25 mouse cellular contexts compared by ENCODE assay signal in the genomic region with DNA sequence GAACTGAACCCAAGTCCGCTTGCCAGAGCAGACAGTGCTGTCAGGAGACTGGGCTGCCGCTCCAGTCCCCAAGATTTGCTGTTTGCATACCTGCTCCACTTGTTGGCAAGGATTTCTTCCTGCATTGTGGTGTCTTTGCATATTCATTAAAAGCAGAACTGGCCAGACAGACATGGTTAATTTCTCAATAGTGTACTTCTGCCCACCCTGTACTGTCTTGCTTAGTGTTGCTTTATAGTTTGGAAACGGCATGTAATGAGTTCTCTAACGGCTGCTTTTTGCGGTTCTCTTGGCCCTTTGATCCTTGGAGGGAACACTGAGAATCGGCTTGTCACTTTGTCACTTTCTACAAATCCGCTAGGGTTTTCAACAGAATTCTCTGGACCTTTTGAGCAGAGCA. TPM values are rescaled to one million over a fixed set of nuclear protein-coding genes. Genes with fewer than 3 reads are reported as not detected.
DNase-seq lines count a peak whose midpoint lies in the region; ATAC-seq lines count a peak whose summit lies in the region.
"Had no signal": no experiment of that assay in that cellular context is flagged by ENCODE, and none has a peak within 500 bp of the region (broad histone marks: within the 10 kb centered on the region; RNA-seq: fewer than 3 reads in every experiment).

No protein-coding gene starts in this region.

- peak; percentile 34; the same call in 1 of the 2 replicates for ATAC-seq in common myeloid progenitor, adult 5-6 weeks (replicated peaks; ENCODE audit: low read depth, poor library complexity, severe bottlenecking)
- ATAC-seq in granulocyte monocyte progenitor cell, adult 5-6 weeks (replicated peaks; ENCODE audit: poor library complexity, severe bottlenecking): peak; percentile 81
- ATAC-seq in megakaryocyte progenitor cell, adult 5-6 weeks (replicated peaks; ENCODE audit: poor library complexity): peak; percentile 72
- no peak for ATAC-seq in hindbrain, embryonic 13.5 days (ENCODE audit: low FRiP score)
- ATAC-seq: forebrain, embryonic 13.5 days; forebrain, embryonic 15.5 days; forebrain, postnatal 0 days had no signal

- H3K9me3 ChIP-seq in hindbrain, embryonic 13.5 days: no peaks in the 10 kb centered on the region
- H3K9me3 ChIP-seq: embryonic facial prominence, embryonic 10.5 days; embryonic facial prominence, embryonic 12.5 days; forebrain, embryonic 13.5 days; forebrain, embryonic 15.5 days had no signal

- H3K27ac ChIP-seq in hindbrain, embryonic 13.5 days: no peak overlapping the region
- H3K27ac ChIP-seq: embryonic facial prominence, embryonic 10.5 days; embryonic facial prominence, embryonic 12.5 days; forebrain, embryonic 13.5 days; forebrain, embryonic 15.5 days had no signal

- no peaks in the 10 kb centered on the region for H3K36me3 ChIP-seq in hindbrain, embryonic 13.5 days
- H3K36me3 ChIP-seq: embryonic facial prominence, embryonic 10.5 days; embryonic facial prominence, embryonic 12.5 days; forebrain, embryonic 15.5 days had no signal

- 0 out of 2 replicates have a peak, but pooled peaks cover 4% of the 10 kb centered on the region for H3K4me1 ChIP-seq in hindbrain, embryonic 13.5 days (replicated peaks)
- H3K4me1 ChIP-seq: embryonic facial prominence, embryonic 12.5 days; forebrain, embryonic 13.5 days had no signal

- 79% methylated on average over 7 of the region's 7 CpGs for WGBS in hindbrain, embryonic 13.5 days

- no peak for DNase-seq in testis, postnatal 10 days (ENCODE audit: low spot score)
- DNase-seq: adrenal gland, adult 2 months; adrenal gland, postnatal 10 days; adrenal gland, postnatal 25 days; cerebellum, adult 11 months; cerebellum, adult 18-20 months; cerebellum, adult 8-10 months; cerebellum, adult 9-11 months; cerebellum, postnatal 14 days; cerebellum, postnatal 36 days; forebrain, postnatal 0 days had no signal

- H3K27me3 ChIP-seq in hindbrain, embryonic 13.5 days: no peaks in the 10 kb centered on the region
- H3K27me3 ChIP-seq: forebrain, embryonic 13.5 days; forebrain, embryonic 15.5 days had no signal

- no peak overlapping the region for H3K4me2 ChIP-seq in hindbrain, embryonic 13.5 days
- H3K4me2 ChIP-seq: embryonic facial prominence, embryonic 12.5 days; forebrain, embryonic 13.5 days; forebrain, embryonic 15.5 days had no signal

- no peak overlapping the region for H3K9ac ChIP-seq in hindbrain, embryonic 13.5 days
- H3K9ac ChIP-seq: embryonic facial prominence, embryonic 12.5 days; forebrain, embryonic 13.5 days; forebrain, embryonic 15.5 days; forebrain, postnatal 0 days had no signal

- no peak overlapping the region for H3K4me3 ChIP-seq in hindbrain, embryonic 13.5 days
- H3K4me3 ChIP-seq: embryonic facial prominence, embryonic 10.5 days; embryonic facial prominence, embryonic 12.5 days; forebrain, embryonic 13.5 days; forebrain, embryonic 15.5 days had no signal

RNA-seq across cellular contexts. Expression of gene Zdhhc19, which starts 5.4 kb away (rescaled TPM):
- not detected in 2 replicates for total RNA-seq in common myeloid progenitor, adult 5-6 weeks (2017)
- total RNA-seq in granulocyte monocyte progenitor cell, adult 5-6 weeks (2014; fragmentation: Nextera tagmentation): not detected in 2 replicates
- total RNA-seq in granulocyte monocyte progenitor cell, adult 5-6 weeks (2017): not detected in 2 replicates
- not detected in 2 replicates for total RNA-seq in megakaryocyte progenitor cell, adult 5-6 weeks (2015)
- total RNA-seq in megakaryocyte progenitor cell, adult 5-6 weeks (2017): not detected in 2 replicates
- polyA plus RNA-seq in hindbrain, embryonic 13.5 days (2015; fragmentation: Nextera tagmentation; extraction: Ambion mirVana): 0.35 TPM in 1 of 2 replicates, not detected in the other
- total RNA-seq: adrenal gland, adult 2 months; adrenal gland, postnatal 10 days; adrenal gland, postnatal 25 days; adrenal gland, postnatal 4 days; ES-E14; forebrain, postnatal 0 days had no signal
- polyA plus RNA-seq: adrenal gland, adult 2 months; C2C12; cortical plate, adult 2 months; embryonic facial prominence, embryonic 10.5 days; embryonic facial prominence, embryonic 12.5 days; embryonic facial prominence, embryonic 14.5 days; forebrain, embryonic 11.5 days; forebrain, embryonic 13.5 days; forebrain, embryonic 15.5 days; forebrain, postnatal 0 days had no signal

RNA-seq across cellular contexts. Expression of gene Slc51a, which starts 13.8 kb away (rescaled TPM):
- total RNA-seq in common myeloid progenitor, adult 5-6 weeks (2017): 0.92 TPM in 1 of 2 replicates, not detected in the other
- total RNA-seq in granulocyte monocyte progenitor cell, adult 5-6 weeks (2014; fragmentation: Nextera tagmentation): not detected in 2 replicates
- total RNA-seq in granulocyte monocyte progenitor cell, adult 5-6 weeks (2017): 0.05 and 0.30 TPM in 2 replicates
- not detected in 2 replicates for total RNA-seq in megakaryocyte progenitor cell, adult 5-6 weeks (2015)
- total RNA-seq in megakaryocyte progenitor cell, adult 5-6 weeks (2017): 0.04 and 0.17 TPM in 2 replicates
- polyA plus RNA-seq in hindbrain, embryonic 13.5 days (2015; fragmentation: Nextera tagmentation; extraction: Ambion mirVana): 0.13 and 0.26 TPM in 2 replicates
- total RNA-seq: adrenal gland, postnatal 10 days; adrenal gland, postnatal 25 days; forebrain, postnatal 0 days had no signal
